In genomic region chr10:60218033-60218590, GRCm38 (mm10) we compare ENCODE assay signal across 7 mouse cellular contexts. TPM values are rescaled to one million over a fixed set of nuclear protein-coding genes. Genes with fewer than 3 reads are reported as not detected.
DNase-seq lines count a peak whose midpoint lies in the region; ATAC-seq and TF ChIP-seq lines count a peak whose summit lies in the region.

No protein-coding gene starts in this region.

- no peak for ATAC-seq in forebrain, embryonic 13.5 days
- no peak for ATAC-seq in limb, embryonic 15.5 days (ENCODE audit: insufficient number of reproducible peaks, low FRiP score, low TSS enrichment, low read depth)
- ATAC-seq in stomach, embryonic 16.5 days (ENCODE audit: insufficient read depth, low FRiP score), result no peak

- peak overlapping the region; percentile 83 for H3K9ac ChIP-seq in forebrain, embryonic 13.5 days
- H3K9ac ChIP-seq in limb, embryonic 15.5 days, result peak overlapping the region; percentile 72
- H3K9ac ChIP-seq in stomach, embryonic 16.5 days (ENCODE audit: low read length), result peak overlapping the region; percentile 81

- TF ChIP-seq POLR2A in spleen, adult 2 months (IDR thresholded peaks at IDR 0.05; ENCODE audit: low read depth, low read length), result no peak

- H3K4me3 ChIP-seq in spleen, adult 2 months (ENCODE audit: extremely low read depth, insufficient read depth, insufficient read length), result peak overlapping the region; percentile 79
- H3K4me3 ChIP-seq in forebrain, embryonic 13.5 days, result peak overlapping the region; percentile 69
- peak overlapping the region; percentile 70 for H3K4me3 ChIP-seq in limb, embryonic 15.5 days
- H3K4me3 ChIP-seq in stomach, embryonic 16.5 days (replicated peaks; ENCODE audit: low read length), result peak overlapping the region; percentile 65

- H3K27ac ChIP-seq in spleen, adult 2 months (ENCODE audit: insufficient read depth, low read length), result peak overlapping the region; percentile 99
- no peak overlapping the region for H3K27ac ChIP-seq in forebrain, embryonic 13.5 days
- H3K27ac ChIP-seq in limb, embryonic 15.5 days, result peak overlapping the region; percentile 89
- peak overlapping the region; percentile 70; the same call in 1 of the 2 replicates for H3K27ac ChIP-seq in stomach, embryonic 16.5 days (ENCODE audit: low read length)

- peaks cover 11% of the 10 kb centered on the region; the same call in 1 of the 2 replicates for H3K4me1 ChIP-seq in spleen, adult 2 months (ENCODE audit: control insufficient read depth, insufficient read depth, insufficient read length)
- H3K4me1 ChIP-seq in forebrain, embryonic 13.5 days, result peaks cover 64% of the 10 kb centered on the region
- peaks cover 56% of the 10 kb centered on the region for H3K4me1 ChIP-seq in limb, embryonic 15.5 days
- H3K4me1 ChIP-seq in stomach, embryonic 16.5 days (ENCODE audit: control insufficient read depth, insufficient read depth, low read length), result peaks cover 35% of the 10 kb centered on the region

- peaks cover 2% of the 10 kb centered on the region; the same call in 1 of the 2 replicates for H3K27me3 ChIP-seq in spleen, adult 2 months (ENCODE audit: control insufficient read depth, insufficient read depth, low read length)
- no peaks in the 10 kb centered on the region for H3K27me3 ChIP-seq in forebrain, embryonic 13.5 days
- H3K27me3 ChIP-seq in limb, embryonic 15.5 days, result no peaks in the 10 kb centered on the region
- no peaks in the 10 kb centered on the region for H3K27me3 ChIP-seq in stomach, embryonic 16.5 days (ENCODE audit: control insufficient read depth, insufficient read depth, low read length)

- WGBS in spleen, adult 2 months, result 16% methylated on average over 18 of the region's 18 CpGs
- WGBS in forebrain, embryonic 13.5 days, result 3% methylated on average over 18 of the region's 18 CpGs
- WGBS in limb, embryonic 15.5 days, result 4% methylated on average over 18 of the region's 18 CpGs
- 10% methylated on average over 18 of the region's 18 CpGs for WGBS in stomach, embryonic 16.5 days

- peak in 1 of 2 experiments; percentile 33 for DNase-seq in spleen, adult 2 months (ENCODE audit: low read depth in 1 of 2, low spot score in 2 of 2)
- no peak for DNase-seq in spleen, postnatal 14 days (ENCODE audit: low spot score in 2 of 2)
- DNase-seq in thymus, adult 18-20 months, result no peak
- DNase-seq in right cerebral cortex, postnatal 10 days (ENCODE audit: low spot score in 2 of 2), result no peak

- peaks cover 10% of the 10 kb centered on the region; the same call in 1 of the 2 replicates for H3K36me3 ChIP-seq in spleen, adult 2 months (ENCODE audit: control insufficient read depth, insufficient read depth, low read length)
- H3K36me3 ChIP-seq in forebrain, embryonic 13.5 days (ENCODE audit: poor library complexity, severe bottlenecking), result no peaks in the 10 kb centered on the region
- no peaks in the 10 kb centered on the region for H3K36me3 ChIP-seq in limb, embryonic 15.5 days
- no peaks in the 10 kb centered on the region for H3K36me3 ChIP-seq in stomach, embryonic 16.5 days (ENCODE audit: control insufficient read depth, insufficient read depth, low read length)

- H3K4me2 ChIP-seq in forebrain, embryonic 13.5 days, result peak overlapping the region; percentile 89
- peak overlapping the region; percentile 67 for H3K4me2 ChIP-seq in limb, embryonic 15.5 days
- peak overlapping the region; percentile 66 for H3K4me2 ChIP-seq in stomach, embryonic 16.5 days (ENCODE audit: low read depth, low read length)

- no peaks in the 10 kb centered on the region for H3K9me3 ChIP-seq in forebrain, embryonic 13.5 days (replicated peaks)
- no peaks in the 10 kb centered on the region for H3K9me3 ChIP-seq in limb, embryonic 15.5 days
- H3K9me3 ChIP-seq in stomach, embryonic 16.5 days (replicated peaks; ENCODE audit: control insufficient read depth, low read length), result no peaks in the 10 kb centered on the region

- TF ChIP-seq CTCF in spleen, adult 2 months (IDR thresholded peaks at IDR 0.05; ENCODE audit: extremely low read depth, insufficient read depth, insufficient read length, insufficient replicate concordance), result no peak

RNA-seq across cellular contexts. Expression of gene Chst3, which starts 0.9 kb away (rescaled TPM):
- polyA plus RNA-seq in spleen, adult 2 months (2012; rRNA removed), result 89.3 and 105 TPM in 2 replicates
- 2.1 TPM in 2 replicates for polyA plus RNA-seq in forebrain, embryonic 13.5 days (2015; fragmentation: Nextera tagmentation; extraction: Ambion mirVana)
- 2.7 and 3.0 TPM in 2 replicates for polyA plus RNA-seq in limb, embryonic 15.5 days (2015; fragmentation: Nextera tagmentation; extraction: Ambion mirVana)
- 2.0 and 2.1 TPM in 2 replicates for polyA plus RNA-seq in stomach, embryonic 16.5 days (2015; fragmentation: Nextera tagmentation; extraction: Ambion mirVana)

RNA-seq across cellular contexts. Expression of gene Psap, which starts 59.3 kb away (rescaled TPM):
- 1,338 and 1,442 TPM in 2 replicates for polyA plus RNA-seq in spleen, adult 2 months (2012; rRNA removed)
- 92.2 and 131 TPM in 2 replicates for polyA plus RNA-seq in forebrain, embryonic 13.5 days (2015; fragmentation: Nextera tagmentation; extraction: Ambion mirVana)
- 177 and 226 TPM in 2 replicates for polyA plus RNA-seq in limb, embryonic 15.5 days (2015; fragmentation: Nextera tagmentation; extraction: Ambion mirVana)
- polyA plus RNA-seq in stomach, embryonic 16.5 days (2015; fragmentation: Nextera tagmentation; extraction: Ambion mirVana), result 194 and 198 TPM in 2 replicates

Comparison
In these comparisons a context has a peak if more than half of its experiments do, and no peak if none do; other contexts are left out.
1. RNA of gene Chst3, which starts 0.9 kb away (polyA plus RNA-seq): 89.3 to 105 TPM in spleen, adult 2 months; 2.7 to 3.0 TPM in limb, embryonic 15.5 days, 2.1 TPM in forebrain, embryonic 13.5 days and 2.0 to 2.1 TPM in stomach, embryonic 16.5 days; every median in the first group is over 10 times any median in the second.
2. Peak in every context shown above with its lines, with median percentiles within 50 percentile points of each other: H3K4me3 ChIP-seq, H3K4me2 ChIP-seq and H3K9ac ChIP-seq.